Mouse (Mus musculus) embryo, embryonic 10 days (tissue): ENCODE results near the gene Tbx10.
"Not testable (repeated sequence)": the region's sequence is repeated elsewhere in the genome, so short reads cannot be mapped to it uniquely, and the experiment has no call there.

Experiments
- DNase-seq: peaks from one replicate; pipeline ENCODE4 v3.0.0-alpha.2; 2015; ENCODE audit warnings: low spot score

Tbx10 gene

DNA sequence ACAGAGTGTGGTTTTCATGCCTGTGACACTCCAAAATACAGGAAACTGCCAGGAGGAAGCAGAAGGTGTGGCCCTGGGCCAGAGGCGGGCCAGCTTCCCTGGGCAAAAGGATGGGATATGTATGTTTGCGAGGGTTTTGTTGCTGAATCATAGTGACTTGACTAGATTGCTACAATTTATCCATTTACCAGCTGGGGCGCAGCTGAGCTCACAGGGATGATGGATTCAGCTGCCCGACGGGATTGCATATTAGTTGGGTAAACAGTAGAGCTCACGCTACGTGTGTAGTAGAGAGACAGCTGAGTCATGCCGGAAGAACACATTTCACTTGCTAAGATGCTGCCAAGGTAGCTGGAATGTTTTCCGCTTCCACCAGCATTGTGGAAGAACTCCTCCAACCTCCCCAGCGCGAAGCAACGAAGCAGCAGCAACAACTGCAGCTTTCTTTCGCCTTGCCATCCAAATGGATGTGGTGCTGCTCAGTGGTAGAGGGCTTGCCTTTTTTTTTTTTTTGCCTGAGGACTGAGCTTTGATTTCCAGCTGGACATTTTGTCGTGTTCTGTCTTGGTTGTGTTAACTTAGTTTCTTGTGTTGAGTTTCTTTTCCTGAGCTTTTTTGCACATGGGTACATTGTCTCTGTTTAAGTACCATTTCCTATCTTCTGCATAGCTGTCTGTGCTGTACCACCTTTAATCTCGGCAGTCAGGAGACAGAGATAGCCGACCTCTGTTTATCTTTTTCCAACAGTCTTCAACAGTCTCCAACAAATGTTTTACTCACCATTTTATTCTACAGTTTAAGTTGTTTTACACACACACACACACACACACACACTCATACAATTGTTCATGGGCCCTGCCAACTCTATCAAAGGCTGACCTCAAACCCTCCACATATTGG lies 53.7 kb downstream of the Tbx10 start, which contains the start of gene Gstp2:
Gene Gstp2 (minus strand): TSS at position 58 of the 900 bp plus-strand sequence.
- DNase-seq = peak; percentile 60

GRCm38 (mm10) chr19:4046866-4047254 lies 54.3 kb downstream of the Tbx10 start:
- DNase-seq = no peak

DNA sequence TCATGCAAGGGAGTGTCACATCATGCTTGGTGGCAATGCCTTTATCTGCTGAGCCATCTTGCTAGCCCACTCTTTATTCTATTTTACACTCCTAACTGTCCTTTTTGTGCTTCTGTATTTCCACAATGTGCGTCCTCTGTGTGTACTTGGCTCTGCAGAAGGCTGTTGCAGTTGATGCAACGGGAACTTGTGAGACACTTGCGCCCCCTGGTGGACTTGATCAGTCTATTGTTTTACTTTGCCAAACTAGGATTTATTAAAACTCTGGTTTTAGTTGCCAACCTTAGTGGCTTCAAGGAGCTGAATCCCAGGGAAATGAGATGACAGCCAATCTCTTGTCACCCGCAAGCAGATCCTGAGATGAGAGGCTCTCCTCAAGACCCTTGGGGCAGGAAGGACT lies 55.3 kb downstream of the Tbx10 start:
- peak; percentile 91 for DNase-seq

DNA sequence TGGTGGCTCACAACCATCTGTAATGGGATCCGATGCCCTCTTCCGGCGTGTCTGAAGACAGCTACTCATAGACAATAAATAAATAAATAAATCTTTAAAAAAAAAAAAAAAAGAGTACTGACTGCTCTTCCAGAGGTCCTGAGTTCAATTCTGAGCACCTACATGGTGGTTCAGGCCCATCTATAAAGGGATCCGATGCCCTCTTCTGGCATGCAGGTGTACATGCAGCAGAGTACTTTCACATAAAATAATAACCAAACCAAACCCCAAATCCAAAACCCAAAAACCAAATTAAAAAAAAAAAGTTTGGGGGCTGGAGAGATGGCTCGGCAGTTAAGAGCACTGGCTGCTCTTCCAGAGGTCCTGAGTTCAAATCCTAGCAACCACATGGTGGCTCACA lies 56.5 kb downstream of the Tbx10 start:
- DNase-seq = not testable (repeated sequence)
